Mouse (Mus musculus) midbrain, embryonic 10.5 days (tissue): ENCODE measurements around the gene Pdzd2. TPM values are rescaled to one million over a fixed set of nuclear protein-coding genes. Genes with fewer than 3 reads are reported as not detected.

Experiments
- DNase-seq: peaks from one replicate; pipeline ENCODE4 v3.0.0-alpha.2; 2017; ENCODE audit warnings: low spot score
- H3K27ac ChIP-seq: fragments of 300-500 bp; sonication (generic); replicated peaks from 2 replicates; pipeline ENCODE4 v1.5.1; 2016; ENCODE audit warnings: mild to moderate bottlenecking
- H3K27me3 ChIP-seq: fragments of 300-500 bp; sonication (generic); 2 replicates; pipeline ENCODE4 v1.6.1; 2016; ENCODE audit warnings: low read depth, mild to moderate bottlenecking; ENCODE audit not compliant: poor library complexity, severe bottlenecking
- H3K36me3 ChIP-seq: fragments of 300-500 bp; sonication (generic); 2 replicates; pipeline ENCODE4 v1.6.1; 2016; ENCODE audit warnings: mild to moderate bottlenecking, moderate library complexity
- H3K4me1 ChIP-seq: fragments of 300-500 bp; sonication (generic); 2 replicates; pipeline ENCODE4 v1.6.1; 2016
- H3K4me3 ChIP-seq: fragments of 300-500 bp; sonication (generic); 2 replicates; pipeline ENCODE4 v1.5.1; 2016; ENCODE audit warnings: mild to moderate bottlenecking, moderate library complexity
- H3K9me3 ChIP-seq: fragments of 300-500 bp; sonication (generic); replicated peaks from 2 replicates; pipeline ENCODE4 v1.6.1; 2016; ENCODE audit warnings: mild to moderate bottlenecking
- WGBS: fragments of 180-500 bp; shearing (Covaris S2); methylation state at CpG from one replicate; pipeline ENCODE4 v1.1.7; 2016; 5-methylcytosine and 5-hydroxymethylcytosine counted together
- polyA plus RNA-seq: library from polyadenylated mRNA; unstranded; fragments of >200 nt; fragmentation: Nextera tagmentation; extraction: Ambion mirVana; gene quantifications from 2 replicates; pipeline ENCODE4 v1.2.1, GENCODE M21; 2016

The Pdzd2 gene
- polyA plus RNA-seq, 1 experiment from 2014 or later = 6.1 TPM

DNA sequence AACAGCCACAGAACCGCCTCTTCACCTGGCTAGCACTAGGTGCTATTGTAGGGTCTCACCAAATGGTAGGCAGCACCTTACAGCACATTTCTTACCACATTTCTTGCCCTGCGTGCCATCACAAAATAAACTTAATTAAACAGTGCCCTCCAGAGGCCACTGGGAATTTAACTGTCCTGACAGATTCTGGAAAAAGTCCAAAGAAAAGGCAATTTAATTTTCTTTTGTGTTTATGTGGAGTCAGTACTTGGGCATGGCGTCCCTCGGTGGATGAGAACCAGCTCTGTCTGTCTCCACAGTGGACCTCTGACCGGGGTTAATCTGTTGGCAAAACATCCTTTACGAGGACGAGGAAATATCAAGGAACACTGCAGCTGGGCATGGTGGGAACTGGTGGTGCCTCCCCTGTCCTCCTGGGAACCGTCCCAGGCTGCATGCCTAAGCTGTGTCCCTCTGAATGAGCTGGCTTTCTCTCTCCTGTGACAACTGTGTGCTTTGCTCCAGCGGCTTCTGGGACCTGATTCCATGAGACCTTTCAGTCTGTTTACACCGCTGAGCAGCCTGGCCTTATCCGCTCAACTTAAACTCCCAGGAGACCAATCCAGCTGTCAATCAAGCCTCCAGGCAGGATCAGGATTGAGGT is 162.5 kb downstream of the Pdzd2 start:
- Histone ChIP-seq H3K27ac (peak overlapping the region; percentile 79), H3K4me1 (peaks cover 20% of the 10 kb centered on the region), H3K4me3 (no peak overlapping the region), H3K36me3 (no peaks in the 10 kb centered on the region), H3K27me3 (no peaks in the 10 kb centered on the region), H3K9me3 (no peaks in the 10 kb centered on the region)
- peak; percentile 52 for DNase-seq
- 29% methylated on average over 11 of the region's 11 CpGs for WGBS

- DNase-seq = no peak
- H3K27ac ChIP-seq = no peak overlapping the region
- H3K4me1 ChIP-seq = peaks cover 20% of the 10 kb centered on the region
- no peaks in the 10 kb centered on the region for H3K27me3 ChIP-seq
- no peaks in the 10 kb centered on the region for H3K9me3 ChIP-seq
- WGBS = 86% methylated on average over 3 of the region's 3 CpGs
- H3K4me3 ChIP-seq = no peak overlapping the region
- no peaks in the 10 kb centered on the region for H3K36me3 ChIP-seq
Measured at GRCm38 (mm10) chr15:12573621-12574020, 166.1 kb downstream of the Pdzd2 start.

- DNase-seq = no peak
- Histone ChIP-seq H3K4me1 (peaks cover 1% of the 10 kb centered on the region), H3K9me3 (no peaks in the 10 kb centered on the region), H3K27ac (no peak overlapping the region), H3K36me3 (no peaks in the 10 kb centered on the region), H3K27me3 (no peaks in the 10 kb centered on the region), H3K4me3 (no peak overlapping the region)
- WGBS = 71% methylated on average over 4 of the region's 4 CpGs
Measured at GRCm38 (mm10) chr15:12571168-12571567, 168.6 kb downstream of the Pdzd2 start.

DNA sequence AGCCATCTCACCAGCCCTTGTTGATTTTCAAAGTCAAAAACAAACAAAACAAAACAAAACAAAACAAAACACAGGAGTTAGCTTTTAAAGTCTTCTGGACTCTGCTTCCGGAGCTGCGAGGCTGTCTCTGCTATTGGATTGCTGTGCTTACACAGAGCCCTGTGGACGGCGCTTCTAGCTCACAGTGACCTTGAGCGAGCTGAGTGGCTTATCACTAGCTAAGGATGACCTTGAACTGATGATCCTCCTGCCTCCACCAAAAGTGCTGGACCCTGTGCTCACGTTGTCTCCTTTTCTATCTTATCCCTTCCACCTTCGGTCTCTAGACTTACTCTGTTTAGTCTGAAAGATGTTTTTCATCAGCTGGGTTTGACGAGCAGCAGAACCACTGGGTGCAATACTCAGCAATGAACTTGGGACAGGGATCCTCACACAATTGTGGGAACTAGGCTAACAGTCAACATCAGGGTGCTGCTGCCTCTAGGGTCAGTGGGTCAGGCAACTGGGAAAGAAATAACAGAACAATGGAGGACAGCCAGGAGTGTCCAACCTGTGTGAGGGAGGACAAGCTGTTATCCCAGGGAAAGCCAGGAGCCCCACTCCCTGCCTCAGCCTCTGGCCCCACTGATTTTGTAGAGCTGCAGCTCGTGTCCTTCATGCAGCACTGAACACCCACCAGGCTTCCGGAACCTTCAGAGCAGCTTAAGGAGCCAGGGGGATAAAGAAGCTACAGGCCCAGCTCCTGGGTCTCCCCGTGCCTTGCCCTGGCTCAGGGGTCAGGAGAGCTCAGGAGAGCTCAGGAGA is 172.9 kb downstream of the Pdzd2 start:
- Histone ChIP-seq H3K27me3 (no peaks in the 10 kb centered on the region), H3K4me1 (peaks cover 5% of the 10 kb centered on the region; the same call in 1 of the 2 replicates), H3K27ac (no peak overlapping the region), H3K9me3 (no peaks in the 10 kb centered on the region), H3K36me3 (no peaks in the 10 kb centered on the region), H3K4me3 (no peak overlapping the region)
- no peak for DNase-seq
- WGBS = 87% methylated on average over 11 of the region's 11 CpGs

DNA sequence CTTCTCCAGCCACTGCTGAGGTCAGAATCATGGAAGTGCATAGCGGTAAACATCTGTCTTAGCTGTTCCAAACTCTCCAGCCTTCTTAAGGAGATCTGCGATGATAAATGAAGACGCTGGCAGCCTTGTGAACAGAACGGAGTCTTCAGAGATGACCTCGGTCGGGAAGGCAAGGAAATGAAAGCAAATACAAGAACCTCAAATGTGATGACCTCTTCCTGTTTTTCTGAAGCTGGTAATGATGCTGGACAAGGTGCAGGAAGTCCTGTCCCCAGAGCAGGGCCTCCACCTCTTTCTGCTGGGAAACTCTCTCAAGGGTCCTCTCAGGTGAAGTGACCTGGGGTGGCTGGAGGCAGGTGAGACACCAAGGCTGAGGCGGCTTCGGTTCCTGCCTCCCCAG is 174.4 kb downstream of the Pdzd2 start:
- Histone ChIP-seq H3K27me3 (no peaks in the 10 kb centered on the region), H3K9me3 (no peaks in the 10 kb centered on the region), H3K27ac (no peak overlapping the region), H3K36me3 (no peaks in the 10 kb centered on the region), H3K4me3 (no peak overlapping the region), H3K4me1 (peaks cover 5% of the 10 kb centered on the region; the same call in 1 of the 2 replicates)
- DNase-seq = no peak
- 90% methylated on average over 8 of the region's 8 CpGs for WGBS

GRCm38 (mm10) chr15:12560505-12560904 is 179.2 kb downstream of the Pdzd2 start:
- Histone ChIP-seq H3K4me1 (peaks cover 5% of the 10 kb centered on the region; the same call in 1 of the 2 replicates), H3K9me3 (no peaks in the 10 kb centered on the region), H3K27ac (no peak overlapping the region), H3K27me3 (no peaks in the 10 kb centered on the region), H3K4me3 (no peak overlapping the region), H3K36me3 (no peaks in the 10 kb centered on the region)
- 76% methylated on average over 8 of the region's 8 CpGs for WGBS
- DNase-seq = no peak

- WGBS = 86% methylated on average over 11 of the region's 11 CpGs
- no peaks in the 10 kb centered on the region for H3K9me3 ChIP-seq
Measured at GRCm38 (mm10) chr15:12557663-12558436, 181.9 kb downstream of the Pdzd2 start.

GRCm38 (mm10) chr15:12553211-12553610 is 186.5 kb downstream of the Pdzd2 start:
- no peak overlapping the region for H3K4me3 ChIP-seq
- no peaks in the 10 kb centered on the region for H3K36me3 ChIP-seq
- DNase-seq = no peak
- H3K27ac ChIP-seq = no peak overlapping the region
- H3K4me1 ChIP-seq = peaks cover 36% of the 10 kb centered on the region
- no peaks in the 10 kb centered on the region for H3K9me3 ChIP-seq
- WGBS = 70% methylated on average over 3 of the region's 3 CpGs
- H3K27me3 ChIP-seq = peaks cover 15% of the 10 kb centered on the region

More at GRCm38 (mm10) chr15:12557663-12558436, 181.9 kb downstream of the Pdzd2 start:
- Histone ChIP-seq H3K36me3 (no peaks in the 10 kb centered on the region), H3K4me1 (peaks cover 15% of the 10 kb centered on the region), H3K27me3 (no peaks in the 10 kb centered on the region), H3K27ac (no peak overlapping the region), H3K4me3 (no peak overlapping the region)
- no peak for DNase-seq

DNA sequence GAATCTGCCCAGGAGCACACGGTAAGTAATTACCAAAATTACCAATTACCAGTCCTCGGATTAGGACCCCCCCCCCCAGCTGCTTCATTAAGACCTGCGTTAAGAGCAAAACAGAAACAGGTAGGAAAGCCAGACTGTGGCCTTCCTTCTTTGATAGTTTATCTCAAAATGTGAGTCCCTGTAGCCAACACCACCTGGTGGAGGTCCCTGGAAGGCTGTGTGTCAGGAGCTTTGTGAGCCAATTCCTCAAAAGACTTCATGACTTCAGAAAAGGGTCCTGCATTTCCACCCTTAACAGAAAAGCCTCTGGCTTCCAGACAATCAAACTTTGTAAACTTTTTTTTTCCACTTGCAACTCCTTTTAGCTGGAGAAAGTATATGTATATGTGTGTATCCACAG is 188.8 kb downstream of the Pdzd2 start:
- H3K4me3 ChIP-seq = no peak overlapping the region
- 23% methylated on average over 3 of the region's 3 CpGs for WGBS

DNA sequence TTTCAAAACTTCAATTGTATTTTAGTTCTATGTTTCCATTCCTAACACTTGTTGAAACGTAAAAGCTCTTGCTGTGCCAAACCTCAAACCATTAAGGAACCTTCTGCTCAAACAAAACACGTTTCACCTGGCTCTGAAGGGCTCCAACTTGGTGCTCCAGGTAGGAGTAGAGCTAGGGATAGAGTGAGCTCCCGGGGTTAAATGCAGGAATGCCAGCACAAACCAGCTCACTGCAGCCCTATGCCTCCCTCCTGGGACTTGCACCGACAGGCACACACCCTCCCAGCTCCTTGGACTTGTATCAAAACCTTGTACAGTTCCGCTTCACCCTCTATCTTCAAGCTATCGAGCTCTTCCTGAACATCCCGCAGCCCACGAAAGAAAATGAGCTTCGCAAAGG is 189.3 kb downstream of the Pdzd2 start:
- no peak overlapping the region for H3K27ac ChIP-seq
- 28% methylated on average over 9 of the region's 9 CpGs for WGBS
- H3K9me3 ChIP-seq = no peaks in the 10 kb centered on the region
- peaks cover 16% of the 10 kb centered on the region for H3K27me3 ChIP-seq
- H3K36me3 ChIP-seq = no peaks in the 10 kb centered on the region
- H3K4me3 ChIP-seq = peak overlapping the region; percentile 72; the same call in 1 of the 2 replicates
- H3K4me1 ChIP-seq = peaks cover 54% of the 10 kb centered on the region
- DNase-seq = no peak

More for the DNA sequence above, 188.8 kb downstream of the Pdzd2 start:
- no peaks in the 10 kb centered on the region for H3K36me3 ChIP-seq
- DNase-seq = no peak
- no peaks in the 10 kb centered on the region for H3K9me3 ChIP-seq
- peaks cover 48% of the 10 kb centered on the region for H3K4me1 ChIP-seq
- H3K27me3 ChIP-seq = peaks cover 16% of the 10 kb centered on the region
- no peak overlapping the region for H3K27ac ChIP-seq

GRCm38 (mm10) chr15:12549919-12550305 is 189.8 kb downstream of the Pdzd2 start:
- Histone ChIP-seq H3K36me3 (no peaks in the 10 kb centered on the region), H3K4me3 (peak overlapping the region; percentile 72), H3K9me3 (no peaks in the 10 kb centered on the region), H3K27ac (peak overlapping the region; percentile 78), H3K27me3 (peaks cover 16% of the 10 kb centered on the region), H3K4me1 (peaks cover 58% of the 10 kb centered on the region)
- 1% methylated on average over 13 of the region's 13 CpGs for WGBS
- DNase-seq = peak; percentile 54

DNA sequence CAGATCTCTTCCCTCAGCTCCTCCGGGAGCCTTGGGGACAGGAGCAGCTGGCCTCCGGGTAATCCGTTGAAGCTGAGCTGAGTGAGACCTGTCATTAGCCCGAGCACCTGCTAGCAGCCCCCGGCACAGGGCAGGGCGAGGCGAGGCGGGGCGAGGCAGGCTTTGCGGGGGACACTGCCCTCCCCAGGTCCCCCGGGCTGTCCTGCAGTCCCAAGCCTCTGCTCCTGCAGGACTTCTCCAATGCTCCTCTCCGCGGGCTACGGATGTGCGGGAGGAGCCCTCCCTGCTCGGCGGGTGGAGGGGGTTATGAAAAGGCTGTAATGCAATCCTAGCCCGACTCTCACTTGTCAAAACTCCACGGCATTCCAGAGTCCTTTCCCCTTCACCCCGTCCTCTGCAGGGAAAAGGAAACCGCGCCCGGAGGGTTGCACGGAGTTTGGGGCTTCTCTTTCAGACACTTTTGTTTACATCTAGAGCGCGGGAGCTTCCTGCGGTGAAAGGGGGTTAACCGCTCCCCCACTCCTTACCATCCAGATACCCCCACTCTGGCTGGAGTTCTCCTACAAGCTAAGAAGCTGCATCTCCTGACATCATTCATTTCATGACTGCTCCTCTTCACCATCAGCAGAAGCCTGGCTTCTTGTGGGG is 190.3 kb downstream of the Pdzd2 start:
- Histone ChIP-seq H3K4me3 (peak overlapping the region; percentile 72), H3K4me1 (peaks cover 62% of the 10 kb centered on the region), H3K9me3 (no peaks in the 10 kb centered on the region), H3K27ac (peak overlapping the region; percentile 78), H3K27me3 (peaks cover 16% of the 10 kb centered on the region), H3K36me3 (no peaks in the 10 kb centered on the region)
- DNase-seq = peak; percentile 57
- under 1% methylated on average over 28 of the region's 28 CpGs for WGBS
